Mouse (Mus musculus) liver, adult (tissue): ENCODE measurements around the gene 9330161L09Rik.

Experiments
- GATA4 ChIP-seq: IDR thresholded peaks from 2 replicates; pipeline ENCODE4 v1.6.1; 2014; ENCODE audit warnings: mild to moderate bottlenecking, low read length; ENCODE audit not compliant: insufficient replicate concordance

The 9330161L09Rik gene

GRCm38 (mm10) chr12:103367171-103367570 lies 40.4 kb downstream of the 9330161L09Rik start:
- TF ChIP-seq GATA4, result no peak

GRCm38 (mm10) chr12:103362336-103362735 lies 45.3 kb downstream of the 9330161L09Rik start:
- no peak for TF ChIP-seq GATA4

GRCm38 (mm10) chr12:103361539-103362307 lies 45.9 kb downstream of the 9330161L09Rik start:
- TF ChIP-seq GATA4, result no peak

GRCm38 (mm10) chr12:103360812-103361211 lies 46.8 kb downstream of the 9330161L09Rik start:
- TF ChIP-seq GATA4, result no peak

GRCm38 (mm10) chr12:103358951-103359801 lies 48.4 kb downstream of the 9330161L09Rik start:
- TF ChIP-seq GATA4, result no peak

GRCm38 (mm10) chr12:103358216-103358615 lies 49.4 kb downstream of the 9330161L09Rik start:
- no peak for TF ChIP-seq GATA4
